Mouse (Mus musculus) brain, embryonic 14.5 days (tissue): ENCODE measurements at regions not wholly inside any gene's neighbourhood (a gene's known extent, or its start where the extent isn't known, plus 50 kb on each side); places are given as distances from the start of the nearest gene placed in this dataset.

Experiments used
- DNase-seq: peaks from one replicate; pipeline ENCODE4 v3.0.0-alpha.2; 2011; ENCODE audit warnings: low read depth
- CTCF ChIP-seq: fragments of 200-500 bp; IDR thresholded peaks from 2 replicates; pipeline ENCODE4 v1.5.1; 2012; ENCODE audit warnings: inconsistent platforms, mild to moderate bottlenecking, moderate library complexity, borderline replicate concordance; ENCODE audit not compliant: insufficient read depth, insufficient read length; ENCODE audit errors: extremely low read depth
- POLR2A ChIP-seq: fragments of 200-500 bp; IDR thresholded peaks from 2 replicates; pipeline ENCODE4 v1.6.1; 2012; ENCODE audit warnings: mild to moderate bottlenecking, inconsistent platforms, borderline replicate concordance; ENCODE audit not compliant: poor library complexity, insufficient read depth, insufficient read length, severe bottlenecking; ENCODE audit errors: extremely low read depth

- no peak for DNase-seq
- TF ChIP-seq CTCF = no peak
- TF ChIP-seq POLR2A = no peak
Measured at GRCm38 (mm10) chr13:37660083-37660482, 118.1 kb upstream of the Rreb1 start.

- no peak for DNase-seq
- no peak for TF ChIP-seq POLR2A
- no peak for TF ChIP-seq CTCF
Measured at GRCm38 (mm10) chr13:37660668-37661067, 117.5 kb upstream of the Rreb1 start.

- no peak for TF ChIP-seq POLR2A
- no peak for TF ChIP-seq CTCF
- DNase-seq = no peak
Measured at GRCm38 (mm10) chr13:37664116-37664515, 114.1 kb upstream of the Rreb1 start.

GRCm38 (mm10) chr13:37666207-37667003 is 111.8 kb upstream of the Rreb1 start:
- TF ChIP-seq POLR2A = no peak
- peak; percentile 9 for DNase-seq

- no peak for DNase-seq
- no peak for TF ChIP-seq POLR2A
- TF ChIP-seq CTCF = no peak
Measured at GRCm38 (mm10) chr13:37667386-37667785, 110.8 kb upstream of the Rreb1 start.

- DNase-seq = no peak
- TF ChIP-seq POLR2A (no peak), CTCF (no peak)
Measured at GRCm38 (mm10) chr13:37667871-37668270, 110.3 kb upstream of the Rreb1 start.

- no peak for DNase-seq
- TF ChIP-seq POLR2A (no peak), CTCF (no peak)
Measured at GRCm38 (mm10) chr13:37671109-37671508, 107.1 kb upstream of the Rreb1 start.

- DNase-seq = no peak
- TF ChIP-seq CTCF (no peak), POLR2A (no peak)
Measured at GRCm38 (mm10) chr13:37674676-37675350, 103.4 kb upstream of the Rreb1 start.

- no peak for DNase-seq
- no peak for TF ChIP-seq CTCF
- TF ChIP-seq POLR2A = no peak
Measured at GRCm38 (mm10) chr13:37675718-37676117, 102.5 kb upstream of the Rreb1 start.

GRCm38 (mm10) chr13:37676912-37677311 is 101.3 kb upstream of the Rreb1 start:
- TF ChIP-seq CTCF (no peak), POLR2A (no peak)
- DNase-seq = no peak

GRCm38 (mm10) chr13:37678251-37678650 is 99.9 kb upstream of the Rreb1 start:
- TF ChIP-seq POLR2A (no peak), CTCF (no peak)
- no peak for DNase-seq

- DNase-seq = no peak
- no peak for TF ChIP-seq POLR2A
- TF ChIP-seq CTCF = no peak
Measured at GRCm38 (mm10) chr13:37678772-37679171, 99.4 kb upstream of the Rreb1 start.
